Mouse (Mus musculus) olfactory bulb, adult 2 months (tissue): Measurements from ENCODE around the gene Gp1bb. TPM values are rescaled to one million over a fixed set of nuclear protein-coding genes. Genes with fewer than 3 reads are reported as not detected.

Experiments
- H3K27ac ChIP-seq: fragments of 200-500 bp; 2 replicates; pipeline ENCODE4 v1.5.1; 2012; ENCODE audit warnings: low read depth, low read length; ENCODE audit not compliant: insufficient read depth
- H3K4me1 ChIP-seq: fragments of 200-500 bp; 2 replicates; pipeline ENCODE4 v1.6.1; 2012; ENCODE audit warnings: low read length; ENCODE audit not compliant: control insufficient read depth, insufficient read depth
- H3K4me3 ChIP-seq: fragments of 200-500 bp; 2 replicates; pipeline ENCODE4 v1.5.1; 2012; ENCODE audit warnings: mild to moderate bottlenecking, low read depth, low read length, moderate library complexity; ENCODE audit not compliant: insufficient read depth
- CTCF ChIP-seq: fragments of 200-500 bp; IDR thresholded peaks from 2 replicates; pipeline ENCODE4 v1.5.1; 2012; ENCODE audit warnings: low read depth, mild to moderate bottlenecking, low read length, moderate library complexity; ENCODE audit not compliant: insufficient read depth
- POLR2A ChIP-seq: fragments of 200-500 bp; IDR thresholded peaks from 2 replicates; pipeline ENCODE4 v1.6.1; 2012; ENCODE audit warnings: mild to moderate bottlenecking, low read depth, low read length, moderate library complexity; ENCODE audit not compliant: insufficient read depth
- WGBS: fragments of 180-500 bp; shearing (Covaris S2); methylation state at CpG from one replicate; pipeline ENCODE4 v1.1.7; 2018; 5-methylcytosine and 5-hydroxymethylcytosine counted together
- polyA plus RNA-seq: library from polyadenylated mRNA; stranded (reverse); fragments of >200 nt; gene quantifications from 2 replicates; pipeline ENCODE4 v1.2.4, GENCODE M21; 2012; ENCODE audit warnings: low replicate concordance; ENCODE audit not compliant: missing spikeins, insufficient read depth, insufficient read length

The Gp1bb gene
- polyA plus RNA-seq, 1 experiment = not detected

DNA sequence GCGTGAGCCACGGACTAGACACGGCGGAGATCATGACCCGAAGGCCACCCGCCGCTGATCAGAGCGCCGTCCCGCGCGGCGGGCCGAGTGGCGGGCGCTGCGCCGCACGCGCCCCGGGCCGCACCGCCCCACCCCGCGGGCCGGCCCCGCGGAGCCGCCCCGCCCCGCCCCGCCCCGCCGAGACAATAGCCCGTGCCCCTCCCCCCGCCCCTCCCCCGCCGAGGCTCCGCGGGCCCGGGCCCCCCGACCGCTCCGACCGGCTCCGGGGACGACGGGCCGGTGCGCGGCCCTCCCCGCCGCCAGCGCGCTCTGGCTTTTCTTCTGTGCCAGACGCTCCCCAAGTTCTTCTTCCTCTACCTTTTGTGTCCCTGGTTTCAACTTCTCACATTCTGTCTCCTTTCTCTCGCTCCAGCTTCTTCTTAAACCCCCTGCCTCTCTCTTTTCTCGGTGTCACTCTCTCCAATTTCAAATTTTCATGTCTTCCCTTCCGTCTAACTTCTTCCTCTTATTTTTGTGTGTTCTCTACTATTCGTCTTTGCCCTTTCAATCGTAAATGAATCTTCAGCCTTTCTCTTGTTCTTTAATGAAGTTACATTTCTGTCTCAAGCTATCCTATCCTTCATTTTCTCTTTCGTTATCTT lies 35.2 kb downstream of the Gp1bb start:
- Histone ChIP-seq H3K4me3 (peak overlapping the region; percentile 31), H3K4me1 (peaks cover 36% of the 10 kb centered on the region), H3K27ac (no peak overlapping the region)
- TF ChIP-seq POLR2A (no peak), CTCF (no peak)
- WGBS = 3% methylated on average over 56 of the region's 62 CpGs

DNA sequence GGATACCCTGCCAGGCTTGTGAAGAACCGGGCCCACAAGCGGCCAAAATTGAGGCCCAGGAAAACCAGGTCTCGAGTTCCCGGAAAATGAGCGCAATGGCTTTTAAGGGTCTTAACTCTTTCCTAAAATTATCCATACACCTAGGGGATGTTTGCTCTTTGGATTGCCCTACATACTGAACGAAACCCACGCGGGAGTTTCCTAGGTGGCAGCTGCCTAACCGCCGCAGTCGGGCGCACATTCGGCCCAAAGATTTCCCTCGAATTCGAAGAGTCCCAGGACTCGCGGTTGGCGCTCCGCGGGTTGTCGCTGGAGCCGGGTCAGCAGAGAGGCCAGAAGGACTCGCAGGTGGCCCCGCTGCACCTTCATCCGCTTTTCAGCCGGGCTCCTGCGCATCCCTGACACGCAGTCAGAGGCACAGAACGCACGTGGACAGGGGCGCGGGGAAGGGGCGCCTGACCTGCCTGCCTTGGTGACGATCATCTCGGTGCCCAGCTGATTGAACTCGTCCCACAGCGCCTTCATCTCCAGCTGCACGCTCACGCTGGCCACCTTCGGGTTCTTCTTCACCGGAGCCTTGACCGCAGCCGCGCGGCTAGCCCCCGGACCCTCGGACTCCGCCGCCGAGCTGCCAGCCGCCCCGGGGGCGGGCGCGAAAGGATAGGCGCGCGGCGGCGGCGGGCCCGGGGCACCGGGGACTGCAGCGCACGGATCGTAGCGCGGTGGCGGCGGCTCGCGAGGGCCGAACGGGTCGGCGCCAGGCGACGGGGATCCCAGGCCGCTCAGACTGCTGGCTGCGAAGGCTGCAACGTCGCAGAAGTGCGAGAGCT lies 35.9 kb downstream of the Gp1bb start:
- Histone ChIP-seq H3K4me1 (peaks cover 37% of the 10 kb centered on the region), H3K27ac (no peak overlapping the region), H3K4me3 (peak overlapping the region; percentile 31)
- WGBS = 11% methylated on average over 83 of the region's 83 CpGs
- TF ChIP-seq POLR2A (no peak), CTCF (no peak)

DNA sequence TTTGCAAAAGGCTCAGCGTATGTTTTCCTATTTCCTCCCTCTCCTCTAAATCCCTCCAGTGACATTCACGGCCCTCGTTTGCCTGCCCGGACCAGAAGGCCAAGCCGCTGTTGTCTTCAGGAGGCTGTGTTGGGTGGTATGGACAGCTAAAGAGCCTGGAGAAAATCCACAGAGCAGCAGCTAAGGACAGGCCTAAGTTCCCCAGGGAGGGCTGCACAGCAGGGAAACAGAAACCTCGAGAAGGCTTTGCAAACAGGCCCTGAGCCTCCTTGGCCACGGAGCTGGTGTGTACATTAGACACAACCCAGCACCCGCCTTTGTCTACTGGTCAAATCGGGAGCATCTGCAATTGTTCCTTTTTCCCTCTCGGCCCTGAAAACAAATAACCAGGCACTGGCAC lies 36.5 kb downstream of the Gp1bb start:
- TF ChIP-seq CTCF (no peak), POLR2A (no peak)
- Histone ChIP-seq H3K4me1 (peaks cover 36% of the 10 kb centered on the region), H3K4me3 (no peak overlapping the region), H3K27ac (no peak overlapping the region)
- WGBS = 74% methylated on average over 10 of the region's 10 CpGs

DNA sequence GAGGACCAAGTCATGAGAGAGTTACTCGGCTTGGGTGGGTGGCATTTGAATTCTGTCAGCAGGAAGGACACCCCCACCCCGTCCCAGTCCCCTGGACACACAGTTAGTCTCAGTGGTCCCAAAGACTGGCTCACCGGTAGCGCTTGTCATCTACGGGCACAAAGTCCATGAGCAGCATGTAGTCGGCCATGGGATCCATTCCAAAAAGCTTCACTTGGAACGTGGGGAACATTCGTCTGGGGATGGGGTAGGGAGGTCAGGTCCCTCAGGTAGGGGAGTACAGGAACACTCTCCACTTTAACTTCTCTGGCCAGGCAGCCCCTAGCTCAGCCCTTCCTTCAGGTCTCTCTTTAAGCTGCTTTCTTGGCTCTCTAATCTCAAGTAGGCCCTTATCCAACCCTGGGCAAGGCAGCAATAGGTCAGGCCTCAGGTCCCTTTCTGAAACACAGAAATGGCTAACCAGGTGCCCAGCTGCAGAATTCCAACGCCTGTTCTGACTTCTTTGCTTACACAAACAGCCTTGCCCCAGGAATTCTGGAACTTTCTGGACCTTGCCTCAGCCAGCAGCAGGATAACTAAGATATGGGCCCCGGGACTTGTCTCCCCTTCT lies 37.2 kb downstream of the Gp1bb start:
- Histone ChIP-seq H3K4me3 (no peak overlapping the region), H3K4me1 (peaks cover 31% of the 10 kb centered on the region), H3K27ac (no peak overlapping the region)
- TF ChIP-seq POLR2A (no peak), CTCF (no peak)
- WGBS = 80% methylated on average over 10 of the region's 10 CpGs

- no peak overlapping the region for H3K4me3 ChIP-seq
- TF ChIP-seq CTCF (no peak), POLR2A (no peak)
- H3K4me1 ChIP-seq = peaks cover 28% of the 10 kb centered on the region
- 62% methylated on average over 10 of the region's 10 CpGs for WGBS
- H3K27ac ChIP-seq = no peak overlapping the region
Measured at GRCm38 (mm10) chr16:18583673-18584357, 38.4 kb downstream of the Gp1bb start.

DNA sequence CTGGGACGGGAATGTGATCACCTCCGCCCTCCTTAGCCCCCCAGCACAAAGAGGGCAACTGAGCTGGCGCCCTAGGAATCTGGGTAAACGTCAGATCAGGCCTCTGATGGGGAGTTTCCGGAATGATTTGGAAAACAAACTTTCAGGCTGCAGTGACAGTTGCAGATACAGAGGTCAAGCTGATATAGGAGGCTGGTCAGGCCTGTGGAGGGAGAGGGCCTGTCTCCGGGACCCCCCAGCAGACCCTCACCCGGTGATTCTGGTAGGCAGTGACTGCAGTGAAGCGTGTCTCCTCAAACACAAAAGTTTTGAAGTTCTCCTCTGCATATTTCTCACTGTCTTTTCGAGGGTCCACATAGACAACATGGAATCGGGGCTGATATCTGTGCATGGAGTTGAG lies 39.0 kb downstream of the Gp1bb start:
- no peak overlapping the region for H3K27ac ChIP-seq
- TF ChIP-seq CTCF = no peak
- no peak for TF ChIP-seq POLR2A
- WGBS = 68% methylated on average over 10 of the region's 10 CpGs
- H3K4me3 ChIP-seq = no peak overlapping the region
- H3K4me1 ChIP-seq = peaks cover 28% of the 10 kb centered on the region

GRCm38 (mm10) chr16:18582426-18583148 lies 39.6 kb downstream of the Gp1bb start:
- no peak for TF ChIP-seq CTCF
- no peak for TF ChIP-seq POLR2A
- WGBS = 7% methylated on average over 67 of the region's 67 CpGs
- no peak overlapping the region for H3K27ac ChIP-seq
- H3K4me1 ChIP-seq = peaks cover 28% of the 10 kb centered on the region
- peak overlapping the region; percentile 40 for H3K4me3 ChIP-seq

DNA sequence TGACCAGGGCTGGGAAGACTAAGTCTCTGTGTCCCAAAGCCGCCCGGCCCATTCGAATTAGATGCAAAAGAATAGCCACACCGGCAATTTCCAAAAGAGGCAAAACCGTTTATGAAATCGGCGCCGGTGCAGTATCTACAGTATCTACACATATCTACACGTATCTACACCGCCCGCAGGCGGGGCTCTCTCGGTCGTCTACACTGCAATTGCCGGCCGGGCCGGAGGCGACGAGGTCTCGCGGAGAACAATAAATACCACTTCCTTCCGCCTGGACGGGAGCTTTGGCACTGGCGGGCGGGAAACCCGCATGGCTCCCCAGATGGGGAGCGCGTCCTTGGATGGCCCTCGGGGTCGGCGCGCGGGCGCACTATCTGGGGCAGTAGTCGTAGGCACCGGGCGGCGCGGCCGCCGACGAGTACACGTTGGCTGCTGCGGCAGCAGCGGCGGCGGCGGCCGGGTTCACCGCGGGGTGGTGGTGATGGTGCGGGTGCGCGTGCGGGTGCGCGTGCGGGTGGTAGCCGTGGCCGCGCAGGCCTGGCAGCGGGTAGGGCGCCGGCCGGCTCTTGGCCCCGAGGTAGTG lies 40.5 kb downstream of the Gp1bb start:
- 1% methylated on average over 66 of the region's 66 CpGs for WGBS
- H3K4me1 ChIP-seq = peaks cover 30% of the 10 kb centered on the region
- TF ChIP-seq POLR2A = no peak
- no peak for TF ChIP-seq CTCF
- peak overlapping the region; percentile 40 for H3K4me3 ChIP-seq
- no peak overlapping the region for H3K27ac ChIP-seq
